Mouse (Mus musculus) E14TG2a.4 (cell line): ENCODE data around the gene Fam162a.

Source experiments
- CTCF ChIP-seq: conservative IDR thresholded peaks from 2 replicates; pipeline ENCODE4 v1.5.1; 2014; ENCODE audit warnings: low read length
- NANOG ChIP-seq: IDR thresholded peaks from 2 replicates; pipeline ENCODE4 v1.6.1; 2014; ENCODE audit warnings: borderline replicate concordance, low read length, mixed read lengths
- POU5F1 ChIP-seq: IDR thresholded peaks from 2 replicates; pipeline ENCODE4 v1.6.1; 2014; ENCODE audit warnings: low read length, borderline replicate concordance

DNA sequence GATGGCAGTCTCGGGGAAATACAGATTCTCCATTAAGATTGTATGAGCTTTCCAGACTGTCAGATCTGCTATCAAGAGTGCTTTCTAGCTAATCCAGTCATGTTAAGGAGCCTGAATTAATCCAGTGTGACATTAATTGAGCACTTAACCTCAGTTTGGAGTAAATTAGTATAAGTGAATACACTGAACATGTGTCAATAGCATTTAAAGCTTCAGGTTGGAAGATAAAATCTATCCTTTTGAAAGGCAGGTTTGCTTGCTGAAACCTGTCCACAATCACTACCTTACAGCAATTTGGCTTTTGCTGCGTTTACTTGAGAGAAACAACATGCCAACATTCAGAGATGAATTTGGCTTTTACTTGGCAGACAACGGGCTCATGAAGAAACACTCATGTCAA is 22.7 kb upstream of the Fam162a start:
- TF ChIP-seq CTCF (no peak), POU5F1 (no peak), NANOG (no peak)
